Mouse (Mus musculus) spleen, adult 2 months (tissue): ENCODE results near the gene Gorasp2.

Source experiments
- CTCF ChIP-seq: fragments of 200-500 bp; IDR thresholded peaks from 2 replicates; pipeline ENCODE4 v1.5.1; 2011; ENCODE audit warnings: mild to moderate bottlenecking, inconsistent platforms; ENCODE audit not compliant: insufficient read depth, insufficient read length, insufficient replicate concordance; ENCODE audit errors: extremely low read depth
- POLR2A ChIP-seq: fragments of 200-500 bp; IDR thresholded peaks from 2 replicates; pipeline ENCODE4 v1.6.1; 2011; ENCODE audit warnings: low read depth, low read length, inconsistent platforms

- TF ChIP-seq POLR2A: no peak
- TF ChIP-seq CTCF: no peak
These were observed 12.2 kb downstream of the Gorasp2 start for GRCm38 (mm10) chr2:70673445-70674126.
